Mouse (Mus musculus) hindbrain, postnatal 0 days (tissue): ENCODE measurements at regions not wholly inside any gene's neighbourhood (a gene's known extent, or its start where the extent isn't known, plus 50 kb on each side); places are given as distances from the start of the nearest gene placed in this dataset.

Experiments
- ATAC-seq: fragments of 200-750 bp; cut with Nextera tagmentation; 2 replicates; pipeline ENCODE4 v1.8.0; 2017; ENCODE audit warnings: mild to moderate bottlenecking, moderate TSS enrichment, moderate library complexity
- DNase-seq: peaks from one replicate; pipeline ENCODE4 v3.0.0-alpha.2; 2015; ENCODE audit warnings: low spot score
- H3K27ac ChIP-seq: fragments of 300-500 bp; sonication (generic); 2 replicates; pipeline ENCODE4 v1.5.1; 2014; ENCODE audit warnings: mild to moderate bottlenecking
- H3K27me3 ChIP-seq: fragments of 300-500 bp; sonication (generic); 2 replicates; pipeline ENCODE4 v1.6.1; 2014; ENCODE audit warnings: low read length, mixed read lengths; ENCODE audit not compliant: insufficient read depth
- H3K36me3 ChIP-seq: fragments of 300-500 bp; sonication (generic); 2 replicates; pipeline ENCODE4 v1.6.1; 2014; ENCODE audit warnings: low read length, mixed read lengths; ENCODE audit not compliant: insufficient read depth
- H3K4me1 ChIP-seq: fragments of 300-500 bp; sonication (generic); 2 replicates; pipeline ENCODE4 v1.6.1; 2014; ENCODE audit warnings: antibody characterized with exemption, low read length, mixed read lengths; ENCODE audit not compliant: insufficient read depth
- H3K4me2 ChIP-seq: fragments of 300-500 bp; sonication (generic); 2 replicates; pipeline ENCODE4 v1.6.1; 2014; ENCODE audit warnings: low read depth, mild to moderate bottlenecking, low read length, moderate library complexity, mixed read lengths
- H3K4me3 ChIP-seq: fragments of 300-500 bp; sonication (generic); 2 replicates; pipeline ENCODE4 v1.5.1; 2014; ENCODE audit warnings: low read length
- H3K9ac ChIP-seq: fragments of 300-500 bp; sonication (generic); replicated peaks from 2 replicates; pipeline ENCODE4 v1.6.1; 2014; ENCODE audit warnings: mild to moderate bottlenecking, low read length, moderate library complexity, mixed read lengths
- H3K9me3 ChIP-seq: fragments of 300-500 bp; sonication (generic); 2 replicates; pipeline ENCODE4 v1.6.1; 2016; ENCODE audit warnings: low read length, mixed read lengths
- CTCF ChIP-seq: IDR thresholded peaks from 2 replicates; pipeline ENCODE4 v1.5.1; 2016; ENCODE audit warnings: antibody characterized with exemption, control low read depth, low read depth
- WGBS: fragments of 180-500 bp; shearing (Covaris S2); extraction: QIAGEN DNeasy Blood & Tissue Kit; methylation state at CpG from one replicate; pipeline ENCODE4 v1.1.7; 2014; 5-methylcytosine and 5-hydroxymethylcytosine counted together

DNA sequence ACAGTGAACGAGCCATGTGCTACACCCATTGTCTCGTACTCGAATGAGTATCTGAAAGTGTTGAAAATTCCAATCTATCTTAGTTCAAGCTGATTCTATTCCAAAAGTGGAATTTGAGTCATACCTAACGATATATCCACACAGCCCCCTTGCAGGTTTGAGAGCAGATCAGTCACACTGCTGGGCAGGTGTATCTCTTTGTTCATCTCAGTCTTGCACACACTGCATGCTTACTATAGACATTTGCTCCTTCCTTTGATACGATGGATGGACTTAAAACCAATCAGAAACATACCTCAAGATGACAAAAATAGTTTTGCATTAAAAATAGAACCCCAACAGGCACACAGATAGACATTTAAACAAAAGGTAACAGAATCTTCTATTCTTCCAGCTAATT is 98.0 kb upstream of the Klf7 start:
- no peak for DNase-seq
- WGBS: 66% methylated on average over 5 of the region's 5 CpGs

DNA sequence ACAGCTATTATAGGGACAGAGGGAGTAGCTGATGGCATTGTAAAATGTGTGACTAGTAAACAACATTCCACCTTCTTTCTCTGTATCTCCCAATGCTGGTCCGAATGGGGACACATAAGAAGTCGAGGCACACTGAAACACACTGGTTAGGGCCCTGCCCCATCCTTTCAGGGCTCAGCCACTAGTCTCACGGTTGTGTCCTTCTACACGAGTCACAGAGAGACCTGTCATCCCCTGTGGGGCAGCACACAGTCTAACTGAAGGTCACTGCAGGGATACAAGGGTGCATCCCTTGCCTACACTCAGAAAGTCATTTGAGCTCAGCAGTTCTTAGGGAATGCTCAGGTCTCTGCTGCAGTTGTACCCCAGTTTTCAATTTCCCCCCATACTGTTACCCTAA is 93.6 kb upstream of the Klf7 start:
- WGBS: 79% methylated on average over 4 of the region's 4 CpGs
- no peak overlapping the region for H3K9ac ChIP-seq
- H3K36me3 ChIP-seq: no peaks in the 10 kb centered on the region
- no peaks in the 10 kb centered on the region for H3K9me3 ChIP-seq
- H3K27me3 ChIP-seq: no peaks in the 10 kb centered on the region
- no peak overlapping the region for H3K4me3 ChIP-seq
- TF ChIP-seq CTCF: no peak
- ATAC-seq: no peak
- H3K27ac ChIP-seq: no peak overlapping the region
- peaks cover 4% of the 10 kb centered on the region; the same call in 1 of the 2 replicates for H3K4me1 ChIP-seq
- no peak for DNase-seq
- H3K4me2 ChIP-seq: no peak overlapping the region

More for the DNA sequence above, 98.0 kb upstream of the Klf7 start:
- ATAC-seq: no peak; the same call in 1 of the 2 replicates
- no peak overlapping the region for H3K9ac ChIP-seq
- no peaks in the 10 kb centered on the region for H3K9me3 ChIP-seq
- no peak overlapping the region for H3K4me2 ChIP-seq
- no peaks in the 10 kb centered on the region for H3K27me3 ChIP-seq
- no peaks in the 10 kb centered on the region for H3K36me3 ChIP-seq
- TF ChIP-seq CTCF: no peak
- no peak overlapping the region for H3K4me3 ChIP-seq
- peaks cover 25% of the 10 kb centered on the region for H3K4me1 ChIP-seq
- peak overlapping the region; percentile 37; the same call in 1 of the 2 replicates for H3K27ac ChIP-seq

DNA sequence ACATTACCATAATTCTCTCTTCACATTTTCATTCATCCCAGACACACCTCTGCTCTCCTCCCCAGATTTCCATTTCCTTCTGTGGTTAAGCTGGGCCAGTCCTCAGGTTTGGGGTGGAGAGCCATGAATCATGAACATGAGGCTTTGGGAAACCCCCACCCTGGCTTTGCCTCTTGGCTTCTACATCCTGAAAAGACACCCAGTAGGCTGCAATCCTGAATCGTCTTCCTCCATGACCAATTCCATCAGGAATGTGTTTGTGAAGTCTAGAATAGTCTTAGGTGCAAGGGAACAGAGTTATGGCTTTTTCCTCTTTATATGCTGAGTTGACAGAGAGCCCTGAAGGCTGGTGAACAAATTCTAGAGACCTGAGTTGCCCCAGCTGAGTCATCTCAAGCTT is 87.0 kb upstream of the Klf7 start:
- Histone ChIP-seq H3K27ac (no peak overlapping the region), H3K4me1 (no peaks in the 10 kb centered on the region), H3K36me3 (no peaks in the 10 kb centered on the region), H3K4me2 (no peak overlapping the region), H3K27me3 (no peaks in the 10 kb centered on the region), H3K9me3 (0 out of 2 replicates have a peak, but pooled peaks cover 4% of the 10 kb centered on the region), H3K9ac (no peak overlapping the region), H3K4me3 (no peak overlapping the region)
- ATAC-seq (no peak), DNase-seq (no peak)
- no peak for TF ChIP-seq CTCF
- 79% methylated on average over 1 of the region's 1 CpGs for WGBS

DNA sequence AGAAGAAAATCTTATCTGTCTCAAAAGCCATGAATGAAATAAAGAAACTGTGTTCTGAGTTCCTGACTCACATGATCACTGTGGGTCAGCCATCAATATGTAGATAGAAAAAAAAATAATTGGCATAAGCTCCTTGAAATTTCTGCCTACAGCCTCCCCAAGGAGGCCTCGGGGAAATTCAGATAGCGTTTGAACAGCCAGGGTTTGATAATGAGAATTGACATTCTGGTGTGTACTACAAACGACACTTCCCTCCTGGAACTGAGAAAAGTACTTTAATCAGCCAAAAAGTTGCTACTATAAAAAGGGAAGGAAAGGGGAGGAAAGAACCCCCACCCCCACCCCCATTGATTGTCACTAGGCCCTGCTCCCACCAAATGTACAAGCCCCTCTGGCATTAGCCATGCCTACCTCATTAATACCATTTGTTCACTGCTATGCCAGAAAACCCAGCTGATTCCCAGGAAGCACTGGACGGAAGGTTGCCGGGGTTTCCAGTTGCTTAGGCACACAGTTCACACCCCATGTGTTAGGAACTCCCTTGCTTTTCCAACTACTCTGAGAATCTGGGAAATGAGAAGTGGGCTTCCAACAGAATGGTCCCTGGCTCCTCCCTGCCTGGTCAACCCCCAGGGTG is 78.4 kb upstream of the Klf7 start:
- H3K4me1 ChIP-seq: peaks cover 13% of the 10 kb centered on the region; the same call in 1 of the 2 replicates
- no peak overlapping the region; the same call in 1 of the 2 replicates for H3K27ac ChIP-seq
- no peak overlapping the region for H3K4me2 ChIP-seq
- TF ChIP-seq CTCF: no peak
- 8% methylated on average over 5 of the region's 5 CpGs for WGBS
- H3K27me3 ChIP-seq: no peaks in the 10 kb centered on the region
- DNase-seq (peak; percentile 71), ATAC-seq (peak; percentile 73)
- H3K9ac ChIP-seq: no peak overlapping the region
- no peak overlapping the region for H3K4me3 ChIP-seq
- H3K9me3 ChIP-seq: 0 out of 2 replicates have a peak, but pooled peaks cover 4% of the 10 kb centered on the region
- no peaks in the 10 kb centered on the region for H3K36me3 ChIP-seq

- H3K4me2 ChIP-seq: no peak overlapping the region
- no peaks in the 10 kb centered on the region for H3K27me3 ChIP-seq
- 52% methylated on average over 5 of the region's 5 CpGs for whole genome bisulfite sequencing
- H3K36me3 ChIP-seq: no peaks in the 10 kb centered on the region
- peak; percentile 36; the same call in 1 of the 2 replicates for ATAC-seq
- no peaks in the 10 kb centered on the region for H3K9me3 ChIP-seq
- peak overlapping the region; percentile 57; the same call in 1 of the 2 replicates for H3K27ac ChIP-seq
- TF ChIP-seq CTCF: no peak
- H3K4me1 ChIP-seq: peaks cover 13% of the 10 kb centered on the region; the same call in 1 of the 2 replicates
- no peak overlapping the region for H3K9ac ChIP-seq
- peak; percentile 56 for DNase-seq
- no peak overlapping the region for H3K4me3 ChIP-seq
These were observed 76.7 kb upstream of the Klf7 start for GRCm38 (mm10) chr1:64198781-64199180.

DNA sequence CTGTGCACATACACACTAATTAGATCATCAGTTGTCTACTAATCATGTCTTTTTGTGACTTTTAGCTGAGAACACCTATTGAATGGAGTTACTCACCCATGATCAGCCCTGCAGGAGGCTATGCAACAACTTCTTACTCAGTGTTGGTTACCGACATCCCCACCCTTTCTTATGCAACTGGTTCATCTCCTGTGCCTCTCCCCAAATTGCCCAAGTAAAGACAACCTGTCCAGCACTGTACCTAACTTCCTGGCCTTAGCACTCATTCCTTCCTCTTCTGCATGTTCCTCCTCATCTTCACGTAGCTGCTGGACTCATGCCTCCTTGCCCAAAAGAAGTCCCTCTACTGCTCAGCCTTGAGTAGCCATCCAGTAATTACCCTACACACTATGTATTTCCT is 76.2 kb upstream of the Klf7 start:
- DNase-seq (no peak), ATAC-seq (no peak)
- 50% methylated on average over 2 of the region's 2 CpGs for whole genome bisulfite sequencing

GRCm38 (mm10) chr1:64195970-64196491 is 73.9 kb upstream of the Klf7 start:
- Histone ChIP-seq H3K9ac (no peak overlapping the region), H3K4me3 (no peak overlapping the region), H3K27me3 (no peaks in the 10 kb centered on the region), H3K36me3 (no peaks in the 10 kb centered on the region), H3K9me3 (no peaks in the 10 kb centered on the region), H3K4me1 (peaks cover 36% of the 10 kb centered on the region), H3K27ac (peak overlapping the region; percentile 49; the same call in 1 of the 2 replicates), H3K4me2 (no peak overlapping the region)
- no peak for TF ChIP-seq CTCF
- DNase-seq (no peak), ATAC-seq (peak; percentile 53; the same call in 1 of the 2 replicates)
- WGBS: 13% methylated on average over 4 of the region's 4 CpGs

More for the DNA sequence above, 76.2 kb upstream of the Klf7 start:
- TF ChIP-seq CTCF: no peak
- peak overlapping the region; percentile 57; the same call in 1 of the 2 replicates for H3K27ac ChIP-seq
- no peak overlapping the region for H3K4me2 ChIP-seq
- no peak overlapping the region for H3K4me3 ChIP-seq
- H3K4me1 ChIP-seq: peaks cover 18% of the 10 kb centered on the region; the same call in 1 of the 2 replicates
- no peaks in the 10 kb centered on the region for H3K9me3 ChIP-seq
- no peaks in the 10 kb centered on the region for H3K27me3 ChIP-seq
- no peaks in the 10 kb centered on the region for H3K36me3 ChIP-seq
- no peak overlapping the region for H3K9ac ChIP-seq
